Mouse (Mus musculus) cerebellum, adult 18-20 months (tissue): ENCODE results near the gene Mcoln2.
A peak's percentile ranks its signal among the peaks of the same experiment; 100 is the strongest.

Experiments used
- DNase-seq, 2 experiments: peaks; one replicate each; pipeline ENCODE4 v3.0.0; 2021

Gene Mcoln2

GRCm38 (mm10) chr3:146146131-146146530 is 3.5 kb upstream of the Mcoln2 start:
- no peak for DNase-seq

- no peak for DNase-seq
Measured at GRCm38 (mm10) chr3:146150058-146150400, 396 bp downstream of the Mcoln2 start.

- no peak for DNase-seq
Measured at GRCm38 (mm10) chr3:146150560-146150959, 927 bp downstream of the Mcoln2 start.

GRCm38 (mm10) chr3:146151328-146151727 is 1.7 kb downstream of the Mcoln2 start:
- no peak for DNase-seq

GRCm38 (mm10) chr3:146151755-146152154 is 2.1 kb downstream of the Mcoln2 start:
- DNase-seq: no peak

GRCm38 (mm10) chr3:146152348-146152747 is 2.7 kb downstream of the Mcoln2 start:
- DNase-seq: no peak

- no peak for DNase-seq
Measured at GRCm38 (mm10) chr3:146152913-146153312, 3.3 kb downstream of the Mcoln2 start.

GRCm38 (mm10) chr3:146153862-146154611 is 4.4 kb downstream of the Mcoln2 start:
- DNase-seq: no peak

- no peak for DNase-seq
Measured at GRCm38 (mm10) chr3:146155628-146156576, 6.3 kb downstream of the Mcoln2 start.

GRCm38 (mm10) chr3:146156811-146157210 is 7.2 kb downstream of the Mcoln2 start:
- DNase-seq: no peak

GRCm38 (mm10) chr3:146158039-146158438 is 8.4 kb downstream of the Mcoln2 start:
- no peak for DNase-seq

GRCm38 (mm10) chr3:146159360-146159759 is 9.7 kb downstream of the Mcoln2 start:
- DNase-seq: no peak

GRCm38 (mm10) chr3:146162197-146162596 is 12.6 kb downstream of the Mcoln2 start:
- no peak for DNase-seq

GRCm38 (mm10) chr3:146169356-146169755 is 19.7 kb downstream of the Mcoln2 start:
- no peak for DNase-seq

- DNase-seq: no peak
Measured at GRCm38 (mm10) chr3:146173030-146173429, 23.4 kb downstream of the Mcoln2 start.

GRCm38 (mm10) chr3:146174215-146174614 is 24.6 kb downstream of the Mcoln2 start:
- DNase-seq: no peak

- no peak for DNase-seq
Measured at GRCm38 (mm10) chr3:146177295-146177694, 27.7 kb downstream of the Mcoln2 start.

- peak; percentile 57 to 77 for DNase-seq
Measured at GRCm38 (mm10) chr3:146177748-146178582, 28.3 kb downstream of the Mcoln2 start.

- no peak for DNase-seq
Measured at GRCm38 (mm10) chr3:146180341-146180740, 30.7 kb downstream of the Mcoln2 start.

- no peak for DNase-seq
Measured at GRCm38 (mm10) chr3:146180986-146181385, 31.4 kb downstream of the Mcoln2 start.

GRCm38 (mm10) chr3:146184992-146185657 is 35.5 kb downstream of the Mcoln2 start:
- peak; percentile 11 to 35 for DNase-seq

GRCm38 (mm10) chr3:146186033-146186432 is 36.4 kb downstream of the Mcoln2 start:
- DNase-seq: no peak
